Mouse (Mus musculus) stomach, postnatal 0 days (tissue): Measurements from ENCODE around the gene Diaph3. TPM values are rescaled to one million over a fixed set of nuclear protein-coding genes. Genes with fewer than 3 reads are reported as not detected.

Experiments
- ATAC-seq: fragments of 200-750 bp; cut with Nextera tagmentation; 2 replicates; pipeline ENCODE4 v1.8.0; 2017; ENCODE audit not compliant: low FRiP score, low TSS enrichment
- DNase-seq: peaks from one replicate; pipeline ENCODE4 v3.0.0-alpha.2; 2016; ENCODE audit warnings: low spot score
- H3K27ac ChIP-seq: fragments of 300-500 bp; sonication (generic); replicated peaks from 2 replicates; pipeline ENCODE4 v1.5.1; 2014; ENCODE audit warnings: mild to moderate bottlenecking, control low read depth
- H3K27me3 ChIP-seq: fragments of 300-500 bp; sonication (generic); 2 replicates; pipeline ENCODE4 v1.6.1; 2014; ENCODE audit warnings: low read length; ENCODE audit not compliant: control insufficient read depth, insufficient read depth
- H3K36me3 ChIP-seq: fragments of 300-500 bp; sonication (generic); 2 replicates; pipeline ENCODE4 v1.6.1; 2014; ENCODE audit warnings: low read length, mixed read lengths; ENCODE audit not compliant: control insufficient read depth, insufficient read depth
- H3K4me1 ChIP-seq: fragments of 300-500 bp; sonication (generic); replicated peaks from 2 replicates; pipeline ENCODE4 v1.6.1; 2014; ENCODE audit warnings: antibody characterized with exemption; ENCODE audit not compliant: control insufficient read depth, insufficient read depth
- H3K4me2 ChIP-seq: fragments of 300-500 bp; sonication (generic); replicated peaks from 2 replicates; pipeline ENCODE4 v1.6.1; 2014; ENCODE audit warnings: low read depth, mild to moderate bottlenecking, control low read depth, moderate library complexity
- H3K4me3 ChIP-seq: fragments of 300-500 bp; sonication (generic); 2 replicates; pipeline ENCODE4 v1.5.1; 2014; ENCODE audit warnings: low read depth, low read length, control low read depth
- H3K9ac ChIP-seq: fragments of 300-500 bp; sonication (generic); 2 replicates; pipeline ENCODE4 v1.6.1; 2014; ENCODE audit warnings: mild to moderate bottlenecking, low read length, control low read depth, mixed read lengths
- H3K9me3 ChIP-seq: fragments of 300-500 bp; sonication (generic); 2 replicates; pipeline ENCODE4 v1.6.1; 2016; ENCODE audit warnings: low read length; ENCODE audit not compliant: control insufficient read depth
- CTCF ChIP-seq: IDR thresholded peaks from 2 replicates; pipeline ENCODE4 v1.5.1; 2016; ENCODE audit warnings: antibody characterized with exemption, low read depth, mild to moderate bottlenecking, moderate library complexity
- EP300 ChIP-seq: optimal IDR thresholded peaks from 2 replicates; pipeline ENCODE3; 2016; ENCODE audit warnings: antibody characterized with exemption
- WGBS: fragments of 180-500 bp; shearing (Covaris S2); extraction: QIAGEN DNeasy Blood & Tissue Kit; methylation state at CpG from one replicate; pipeline ENCODE4 v1.1.7; 2014; 5-methylcytosine and 5-hydroxymethylcytosine counted together
- polyA plus RNA-seq: library from polyadenylated mRNA; unstranded; fragments of >200 nt; fragmentation: Nextera tagmentation; extraction: Ambion mirVana; gene quantifications from 2 replicates; pipeline ENCODE4 v1.2.1, GENCODE M21; 2015

Diaph3 gene
- polyA plus RNA-seq, 1 experiment from 2014 or later = 3.5 TPM

DNA sequence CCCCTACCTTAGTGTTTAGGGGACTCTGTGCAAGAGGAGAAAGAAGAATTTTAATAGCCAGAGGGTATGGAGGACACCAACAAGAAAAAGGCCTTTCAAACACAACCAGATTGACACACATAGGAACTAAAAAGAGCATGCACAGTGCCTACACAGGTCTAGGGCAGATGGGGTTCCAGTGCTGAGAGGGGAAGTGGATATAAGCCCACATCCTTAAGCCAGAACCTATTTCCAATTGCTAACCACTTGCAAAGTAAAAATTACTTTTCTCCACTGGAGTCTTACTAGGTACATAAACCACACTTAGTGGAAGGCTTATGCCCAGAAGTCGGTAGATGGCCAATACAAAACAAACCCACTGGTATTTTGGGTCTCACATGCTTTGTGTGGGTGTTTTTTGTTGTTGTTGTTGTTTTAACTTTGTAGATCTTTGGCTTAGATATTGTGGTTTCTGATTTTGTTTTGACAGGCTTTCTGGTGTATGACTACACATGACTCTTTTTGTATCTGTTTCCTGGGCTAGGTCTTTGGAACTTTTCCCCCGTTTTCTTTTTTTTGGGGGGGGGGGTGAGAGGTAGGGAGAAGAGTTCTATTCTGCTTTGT lies 426.8 kb downstream of the Diaph3 start:
- WGBS = 85% methylated on average over 2 of the region's 2 CpGs
- no peak for TF ChIP-seq CTCF
- TF ChIP-seq EP300 = no peak
- Histone ChIP-seq H3K9ac (no peak overlapping the region), H3K9me3 (no peaks in the 10 kb centered on the region), H3K27me3 (no peaks in the 10 kb centered on the region), H3K27ac (no peak overlapping the region), H3K4me3 (no peak overlapping the region), H3K4me1 (no peaks in the 10 kb centered on the region), H3K4me2 (no peak overlapping the region), H3K36me3 (no peaks in the 10 kb centered on the region)
- ATAC-seq (no peak), DNase-seq (no peak)

DNA sequence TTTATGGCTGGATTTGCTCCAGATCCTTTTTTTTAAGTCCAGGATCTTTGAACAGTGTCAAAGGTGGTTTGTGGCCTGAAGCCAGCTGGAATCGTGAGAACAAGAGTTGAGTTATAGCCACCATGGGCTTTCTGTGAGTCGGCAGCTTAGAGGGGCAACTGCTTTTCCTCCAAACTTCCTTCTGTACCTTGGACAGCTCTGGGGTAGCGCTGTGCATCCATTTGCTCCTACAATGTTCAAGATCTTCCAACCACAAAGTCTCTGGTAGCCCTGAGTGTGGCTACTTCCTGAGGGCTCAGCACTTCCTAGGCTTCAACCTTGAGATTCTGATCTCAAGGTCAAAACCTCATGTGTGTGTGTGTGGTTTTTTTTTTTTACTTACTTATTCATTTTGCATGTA lies 437.0 kb downstream of the Diaph3 start:
- no peak for DNase-seq
- no peak for ATAC-seq

DNA sequence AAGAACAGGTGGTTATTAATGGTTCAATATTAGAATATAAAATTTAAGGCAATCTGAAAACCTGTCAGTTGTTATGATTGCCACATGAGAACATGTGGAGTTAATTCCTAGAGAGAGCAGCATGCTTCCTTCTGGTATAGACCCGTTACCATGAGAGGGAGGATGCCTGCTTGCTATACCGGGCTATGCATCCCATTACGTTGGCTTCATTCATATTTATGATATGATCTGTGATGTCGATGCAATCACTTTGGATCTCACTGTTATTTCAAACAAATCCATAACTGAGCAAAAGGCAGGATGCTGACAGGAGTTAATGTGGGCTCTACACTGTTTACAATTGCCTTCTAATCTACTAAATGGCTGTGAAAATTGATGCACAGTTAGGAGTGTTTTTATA lies 439.9 kb downstream of the Diaph3 start:
- Histone ChIP-seq H3K4me1 (no peaks in the 10 kb centered on the region), H3K9ac (no peak overlapping the region), H3K4me3 (no peak overlapping the region), H3K27me3 (no peaks in the 10 kb centered on the region), H3K36me3 (no peaks in the 10 kb centered on the region), H3K4me2 (no peak overlapping the region), H3K27ac (no peak overlapping the region), H3K9me3 (no peaks in the 10 kb centered on the region)
- WGBS = 78% methylated on average over 4 of the region's 4 CpGs
- ATAC-seq (no peak), DNase-seq (no peak)
- TF ChIP-seq EP300 (no peak), CTCF (no peak)

More for the DNA sequence above, 437.0 kb downstream of the Diaph3 start:
- no peaks in the 10 kb centered on the region for H3K4me1 ChIP-seq
- H3K27me3 ChIP-seq = no peaks in the 10 kb centered on the region
- H3K4me3 ChIP-seq = no peak overlapping the region
- no peak overlapping the region for H3K27ac ChIP-seq
- 54% methylated on average over 3 of the region's 3 CpGs for WGBS
- no peaks in the 10 kb centered on the region for H3K36me3 ChIP-seq
- H3K4me2 ChIP-seq = no peak overlapping the region
- H3K9ac ChIP-seq = no peak overlapping the region
- TF ChIP-seq CTCF (no peak), EP300 (no peak)
- H3K9me3 ChIP-seq = no peaks in the 10 kb centered on the region

DNA sequence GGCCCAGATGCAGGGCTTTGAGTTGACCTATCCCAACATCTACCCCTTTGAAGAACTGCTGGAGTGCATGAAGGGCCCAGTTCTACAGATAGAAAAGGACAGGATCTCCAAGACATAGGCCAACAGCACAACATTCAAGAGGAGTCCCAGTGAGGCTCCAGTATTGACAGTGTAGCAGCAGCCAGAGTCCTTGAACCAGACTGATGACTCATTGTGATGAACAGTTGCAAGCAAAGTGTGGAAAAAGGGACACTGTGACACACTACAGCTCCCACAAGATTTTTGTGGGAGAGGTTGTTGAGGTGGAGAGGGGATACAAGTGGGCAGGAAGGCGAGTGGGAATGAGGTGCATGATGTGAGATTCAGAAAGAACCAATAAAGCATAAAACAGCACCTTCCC lies 443.1 kb downstream of the Diaph3 start:
- no peak overlapping the region for H3K4me3 ChIP-seq
- H3K27me3 ChIP-seq = no peaks in the 10 kb centered on the region
- H3K27ac ChIP-seq = no peak overlapping the region
- ATAC-seq (no peak), DNase-seq (no peak)
- no peaks in the 10 kb centered on the region for H3K9me3 ChIP-seq
- WGBS = 93% methylated on average over 1 of the region's 1 CpGs
- no peak for TF ChIP-seq EP300
- H3K36me3 ChIP-seq = no peaks in the 10 kb centered on the region
- no peak overlapping the region for H3K4me2 ChIP-seq
- H3K9ac ChIP-seq = no peak overlapping the region
- no peaks in the 10 kb centered on the region for H3K4me1 ChIP-seq

DNA sequence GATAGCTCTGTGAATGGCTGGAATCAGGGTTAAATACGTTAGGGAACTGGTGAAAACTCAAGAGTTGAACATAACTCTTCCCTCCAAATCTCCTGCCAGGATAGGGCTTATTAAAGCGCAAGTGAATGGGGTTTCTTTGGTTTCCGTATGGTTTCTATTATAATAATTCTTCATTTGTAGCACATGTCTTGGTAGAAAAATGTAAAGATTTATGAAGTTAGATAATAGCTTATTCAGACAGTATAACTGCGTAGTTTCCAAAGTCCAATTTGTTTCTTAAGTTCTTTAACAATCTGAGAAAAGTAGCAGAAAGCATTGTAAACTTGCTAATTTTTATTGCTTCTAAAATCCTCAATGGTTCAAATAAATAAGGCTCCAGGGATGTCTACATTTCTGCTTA lies 448.3 kb downstream of the Diaph3 start:
- ATAC-seq (no peak), DNase-seq (no peak)
- TF ChIP-seq CTCF (no peak), EP300 (no peak)

DNA sequence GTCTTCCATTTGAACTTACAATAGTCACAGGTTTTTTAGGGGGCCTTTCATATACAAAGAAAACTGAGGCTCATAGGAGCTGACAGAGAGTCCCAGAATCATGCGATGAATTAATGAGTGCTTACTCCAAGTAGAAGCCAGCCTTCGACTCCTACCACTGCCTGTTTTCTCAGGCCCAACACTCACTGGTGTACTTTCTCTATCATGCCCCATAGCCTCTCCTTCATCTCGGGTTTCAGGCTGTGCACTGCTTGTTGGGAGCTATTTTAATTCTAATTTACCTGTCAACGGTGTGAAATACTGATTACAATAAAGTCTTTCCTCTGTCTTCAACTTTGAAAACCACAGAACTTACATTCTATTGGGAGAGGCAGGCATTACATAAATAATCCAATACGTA lies 449.7 kb downstream of the Diaph3 start:
- H3K36me3 ChIP-seq = no peaks in the 10 kb centered on the region
- H3K9me3 ChIP-seq = no peaks in the 10 kb centered on the region
- WGBS = 76% methylated on average over 5 of the region's 5 CpGs
- no peak overlapping the region for H3K4me2 ChIP-seq
- no peak for TF ChIP-seq EP300
- TF ChIP-seq CTCF = no peak
- H3K4me1 ChIP-seq = no peaks in the 10 kb centered on the region
- no peak overlapping the region for H3K27ac ChIP-seq
- H3K4me3 ChIP-seq = no peak overlapping the region
- DNase-seq = no peak
- no peak for ATAC-seq
- H3K9ac ChIP-seq = no peak overlapping the region
- H3K27me3 ChIP-seq = no peaks in the 10 kb centered on the region

More for the DNA sequence above, 448.3 kb downstream of the Diaph3 start:
- Histone ChIP-seq H3K27ac (no peak overlapping the region), H3K4me2 (no peak overlapping the region), H3K9ac (no peak overlapping the region), H3K9me3 (no peaks in the 10 kb centered on the region), H3K27me3 (no peaks in the 10 kb centered on the region), H3K36me3 (no peaks in the 10 kb centered on the region), H3K4me1 (no peaks in the 10 kb centered on the region), H3K4me3 (no peak overlapping the region)
- 59% methylated on average over 4 of the region's 4 CpGs for WGBS
